Mouse (Mus musculus): ENCODE data around the gene Med27.

DNA sequence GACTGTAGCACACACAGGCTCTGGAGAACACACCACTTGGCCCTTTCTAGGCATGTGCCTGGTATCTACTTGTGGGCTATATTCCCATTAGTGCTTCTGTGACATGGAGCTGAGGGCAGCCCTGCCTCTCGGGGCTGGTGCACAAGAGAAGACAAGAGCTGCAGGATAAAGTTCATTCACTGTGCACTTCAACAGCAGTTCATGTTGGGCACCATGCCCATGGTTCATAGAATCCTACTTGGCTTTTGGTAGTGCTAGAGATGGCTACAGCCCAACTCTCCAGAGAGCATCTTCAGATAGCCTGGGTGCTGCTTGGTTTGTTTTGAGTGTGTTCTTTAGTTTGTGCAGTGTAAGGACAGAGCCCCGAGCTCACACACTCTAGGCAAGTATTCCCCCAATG, 138.9 kb downstream of the Med27 start:
- TF ChIP-seq CTCF (conservative IDR thresholded peaks at IDR 0.05; ENCODE audit: insufficient read depth, insufficient read length, low read depth, low read length) (no peak), POLR2A (IDR thresholded peaks at IDR 0.05; ENCODE audit: low read depth, low read length) (no peak)

Measured in kidney, adult 2 months (tissue).